Mouse (Mus musculus): Measurements from ENCODE around the gene Rcan3.

Rcan3 gene

DNA sequence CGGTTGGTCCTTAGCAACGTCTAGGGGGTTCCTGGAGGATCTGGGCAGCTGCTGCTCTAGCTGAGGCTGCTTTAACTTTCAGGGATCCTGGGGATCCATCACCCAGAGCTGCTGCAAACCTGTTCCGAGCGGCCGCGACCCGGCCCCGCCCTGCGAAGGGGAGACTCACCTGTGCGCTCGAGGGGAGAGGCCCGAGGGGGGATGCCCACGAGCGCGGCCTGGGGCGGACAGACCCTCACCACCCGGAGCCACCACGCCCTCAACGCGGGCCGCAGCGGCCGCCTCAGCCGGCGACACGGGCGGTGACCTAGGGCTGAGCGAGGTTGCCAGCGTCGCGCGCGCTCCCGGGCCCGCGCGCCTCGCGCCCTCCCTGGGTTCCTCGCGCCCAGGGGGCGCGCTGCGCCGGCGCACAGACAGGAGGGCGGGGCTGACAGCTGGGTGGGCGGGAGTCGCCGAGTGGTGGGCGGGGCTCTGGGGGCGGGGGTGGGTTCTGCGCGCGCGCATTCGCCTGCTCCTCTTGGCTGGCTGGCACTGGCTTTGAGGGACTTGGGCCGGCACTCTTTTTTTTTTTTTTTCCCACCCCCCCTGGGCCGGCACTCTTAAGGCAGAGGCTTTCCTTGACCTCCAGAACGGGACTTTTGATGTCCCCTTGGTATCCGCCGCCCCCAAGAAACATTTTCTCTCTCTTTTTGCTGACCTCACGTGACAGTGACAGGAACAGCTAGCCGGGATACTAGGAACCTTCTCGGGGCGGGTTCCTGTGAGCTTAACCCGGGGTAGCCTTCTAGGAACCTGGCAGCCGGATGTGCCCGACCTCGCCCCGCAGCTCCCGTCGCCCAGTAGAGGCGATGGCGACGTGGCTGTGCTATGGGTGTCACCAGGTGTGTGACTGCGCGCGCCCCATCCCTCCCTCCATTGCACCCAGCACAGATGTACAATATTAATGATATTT, at the start of gene Rcan3:
TSS of gene Rcan3 (minus strand) at position 411 of the 952 bp plus-strand sequence.
- DNase-seq (ENCODE audit: low spot score in 2 of 2), result peak in 1 of 2 experiments; percentile 47

- DNase-seq (ENCODE audit: low spot score in 2 of 2), result no peak
Measured at GRCm38 (mm10) chr4:135480370-135480769, 46.7 kb upstream of the Rcan3 start.

DNA sequence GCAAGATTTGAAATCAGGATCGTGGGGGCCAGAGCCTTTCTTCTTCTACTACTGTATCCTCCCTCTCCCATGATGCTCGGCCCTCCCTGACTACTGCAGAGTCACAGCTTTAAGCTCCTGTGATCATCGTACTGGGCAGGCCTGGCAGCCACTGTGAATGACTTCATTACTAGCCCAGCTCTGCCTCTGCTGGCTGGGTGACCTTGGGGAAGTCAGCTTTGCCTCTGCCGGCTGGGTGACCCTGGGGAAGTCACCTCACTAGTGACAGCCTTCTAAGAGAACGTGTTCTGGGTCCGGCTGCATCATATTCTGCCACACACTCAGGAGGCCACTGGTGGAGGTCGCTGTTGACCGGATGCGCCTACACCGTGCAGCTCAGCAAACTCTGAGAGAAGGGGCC, 44.2 kb upstream of the Rcan3 start:
- no peak for DNase-seq (ENCODE audit: low spot score in 2 of 2)

DNA sequence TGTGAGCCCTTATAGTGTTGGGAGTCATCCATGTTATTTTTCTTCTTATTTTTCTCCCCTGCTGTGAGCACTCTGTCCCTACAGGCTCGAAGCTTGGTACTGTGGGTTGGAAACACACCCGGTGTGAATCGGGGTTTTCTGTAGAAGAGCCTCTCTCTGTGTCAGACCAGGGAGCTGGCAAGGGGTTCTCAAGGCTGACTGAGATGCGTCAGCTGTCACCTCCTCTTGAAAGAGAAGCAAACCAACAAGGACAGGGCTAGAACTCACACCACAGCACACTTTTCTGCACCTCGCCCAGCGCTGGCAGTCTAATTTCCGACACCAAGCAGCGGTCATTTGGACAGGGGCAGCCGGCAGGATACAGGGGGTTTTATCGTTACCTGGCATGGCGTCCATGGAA, 29.8 kb upstream of the Rcan3 start:
- no peak for DNase-seq (ENCODE audit: low spot score in 2 of 2)

GRCm38 (mm10) chr4:135453572-135453971, 19.9 kb upstream of the Rcan3 start:
- DNase-seq (ENCODE audit: low spot score in 2 of 2), result no peak

DNA sequence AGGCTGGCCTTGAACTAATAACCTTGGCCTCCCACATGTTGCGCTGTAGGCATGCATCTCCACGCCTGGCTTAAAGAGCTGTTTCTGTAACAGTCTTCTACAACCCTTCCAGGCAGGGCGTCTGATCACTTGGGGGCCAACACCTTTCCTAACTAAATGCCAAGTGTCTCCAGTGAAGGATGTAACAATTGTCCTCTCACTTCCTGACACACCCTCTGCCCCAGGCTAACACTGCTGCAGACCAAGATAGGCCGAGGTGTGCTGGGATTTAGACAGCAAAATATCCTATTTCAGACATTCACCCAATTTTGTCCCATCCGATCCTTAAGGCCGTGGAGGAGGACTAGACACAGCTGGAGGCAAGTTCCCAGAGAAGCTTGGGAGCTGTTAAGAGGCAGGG, 19.5 kb upstream of the Rcan3 start:
- no peak for DNase-seq (ENCODE audit: low spot score in 2 of 2)

DNA sequence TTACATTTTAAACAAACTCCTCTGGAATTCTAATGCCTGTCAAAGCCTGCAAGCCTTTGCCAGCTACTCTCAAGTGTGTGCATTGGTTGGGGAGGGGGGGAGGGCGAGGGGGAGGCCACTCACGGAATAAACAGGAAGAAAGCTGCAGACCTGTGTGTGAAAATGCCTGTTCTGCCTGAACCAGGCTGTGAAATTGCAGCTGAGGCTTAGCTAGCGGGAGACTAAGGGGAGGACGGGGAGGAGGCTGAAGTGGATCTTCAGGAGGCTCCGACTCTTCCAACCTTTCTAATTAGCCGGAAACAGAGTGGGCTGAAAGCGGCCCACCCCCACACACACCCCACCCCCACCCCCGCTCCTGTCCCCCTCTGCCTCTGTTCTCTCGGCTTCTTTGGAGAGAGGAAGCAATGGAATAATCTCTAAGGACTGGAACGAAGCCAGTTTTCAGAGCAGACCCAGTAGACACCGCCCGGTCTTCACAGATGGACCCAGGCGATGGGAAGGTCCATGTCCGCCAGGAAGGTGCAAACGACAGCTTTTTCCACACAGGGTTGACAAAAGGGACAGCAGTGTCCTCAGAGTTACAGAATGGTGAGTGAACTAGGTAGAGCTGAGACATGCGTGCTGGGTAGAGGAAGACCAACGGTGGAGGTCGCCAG, 17.8 kb upstream of the Rcan3 start:
- DNase-seq (ENCODE audit: low spot score in 2 of 2), result no peak

- DNase-seq (ENCODE audit: low spot score in 2 of 2), result no peak
Measured at GRCm38 (mm10) chr4:135442473-135442872, 8.8 kb upstream of the Rcan3 start.

DNA sequence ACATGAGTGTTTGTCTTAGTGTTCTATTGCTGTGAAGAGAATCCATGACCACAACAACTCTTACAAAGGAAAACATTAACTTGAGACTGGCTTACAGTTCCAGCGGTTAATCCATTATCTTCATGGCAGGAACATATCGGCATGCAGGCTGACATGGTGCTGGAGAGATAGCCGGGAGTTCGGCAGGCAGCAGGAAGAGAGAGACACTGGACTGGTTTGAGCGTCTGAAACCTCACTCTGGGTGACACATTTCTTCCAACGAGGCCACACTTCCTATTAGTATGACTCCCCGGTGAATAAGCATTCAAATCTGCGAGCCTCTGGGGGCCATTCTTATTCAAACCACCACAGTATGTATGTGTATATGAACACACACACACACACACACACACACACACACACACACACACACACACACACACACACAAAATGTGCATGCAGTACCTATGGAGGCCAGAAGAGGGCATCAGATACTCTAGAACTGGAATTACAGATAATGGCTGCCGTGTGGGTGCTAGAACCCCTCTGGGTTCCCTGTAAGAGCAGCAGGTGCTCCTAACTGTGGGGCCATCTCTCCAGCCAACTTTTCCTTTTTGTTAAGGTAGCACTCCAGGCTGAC, 6.4 kb upstream of the Rcan3 start:
- no peak for DNase-seq (ENCODE audit: low spot score in 2 of 2)

DNA sequence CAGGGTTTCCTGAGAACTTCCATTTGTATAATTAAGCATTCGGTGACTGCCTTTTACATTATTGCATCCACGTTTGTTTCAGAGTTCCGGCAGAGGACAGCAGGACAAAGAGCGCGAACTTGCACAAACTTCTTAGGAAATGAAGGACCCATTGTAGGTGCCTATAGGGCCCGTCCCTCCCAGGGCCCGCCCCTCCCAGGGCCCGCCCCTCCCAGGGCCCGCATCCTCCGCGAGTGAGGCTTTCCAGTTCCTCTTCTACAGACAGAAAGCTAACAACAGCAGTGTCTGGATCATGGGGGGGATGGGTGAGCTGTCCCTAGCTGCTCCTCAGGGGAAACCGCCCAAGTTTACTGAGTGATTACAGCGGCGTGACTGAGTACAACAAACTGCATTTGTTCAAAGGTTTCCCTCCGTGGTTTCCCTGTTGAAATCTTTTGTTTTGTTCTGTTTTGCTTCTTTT, 5.6 kb upstream of the Rcan3 start:
- DNase-seq (ENCODE audit: low spot score in 2 of 2), result no peak

DNA sequence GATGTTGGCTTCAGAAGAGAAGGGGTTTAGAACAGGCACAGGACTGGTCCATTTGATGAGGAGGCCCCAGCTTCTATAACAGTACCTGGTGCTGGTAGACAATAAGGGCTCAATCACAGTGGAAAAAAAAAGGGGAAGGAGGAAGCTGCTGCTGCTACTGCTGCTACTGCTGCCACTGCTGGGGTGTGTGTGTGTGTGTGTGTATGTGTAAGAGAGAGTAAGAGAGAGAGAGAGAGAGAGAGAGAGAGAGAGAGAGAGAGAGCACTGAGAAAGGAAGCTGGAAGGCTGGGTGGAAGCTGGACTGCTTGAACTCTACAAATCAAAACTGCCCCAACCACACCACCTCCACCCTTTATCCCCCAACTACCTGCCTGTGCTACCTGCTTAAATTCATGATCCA, 4.3 kb upstream of the Rcan3 start:
- no peak for DNase-seq (ENCODE audit: low spot score in 2 of 2)

DNA sequence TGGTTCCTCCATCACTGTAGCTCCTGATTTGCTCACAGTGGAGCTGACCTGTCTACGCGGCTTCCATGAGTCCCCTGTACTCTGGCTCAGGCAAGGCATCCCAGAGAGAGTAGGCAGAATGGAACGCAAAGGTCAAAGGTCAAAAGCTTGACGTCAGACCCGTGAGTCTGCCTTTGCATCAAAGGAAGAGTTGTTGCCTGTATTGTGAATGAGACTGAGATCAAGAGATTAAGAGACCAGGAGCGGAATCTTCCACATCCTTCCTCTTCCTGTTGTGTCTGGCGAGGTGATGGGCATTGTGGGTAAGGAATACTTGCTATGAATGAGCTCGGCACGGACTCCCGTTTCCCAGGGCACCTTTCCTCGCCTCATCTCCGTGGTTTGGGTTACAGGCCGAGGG, 2.6 kb upstream of the Rcan3 start:
- no peak for DNase-seq (ENCODE audit: low spot score in 2 of 2)

DNA sequence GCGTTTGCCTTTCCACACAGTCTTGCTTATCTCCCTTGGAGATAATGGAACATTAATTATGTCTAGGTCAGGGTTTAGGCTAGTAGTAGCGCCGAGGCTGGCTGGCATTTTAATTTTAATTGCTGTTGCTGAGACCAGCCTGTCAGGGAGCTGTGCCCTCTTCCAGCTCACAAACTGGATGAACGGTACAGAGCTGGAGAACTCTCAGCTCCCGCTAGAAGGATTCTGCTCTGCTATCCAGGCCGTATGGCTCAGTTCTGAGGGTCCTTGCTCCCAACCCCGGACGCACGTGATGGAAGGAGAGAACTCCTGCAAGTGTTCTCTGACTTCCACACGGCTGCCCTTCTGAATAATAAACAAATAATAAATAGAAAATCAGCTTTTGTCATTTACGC, 739 bp upstream of the Rcan3 start:
- DNase-seq (ENCODE audit: low spot score in 2 of 2), result no peak

GRCm38 (mm10) chr4:135433086-135433442, 589 bp downstream of the Rcan3 start:
- no peak for DNase-seq (ENCODE audit: low spot score in 2 of 2)

GRCm38 (mm10) chr4:135429990-135430760, 3.5 kb downstream of the Rcan3 start:
- no peak for DNase-seq (ENCODE audit: low spot score in 2 of 2)

GRCm38 (mm10) chr4:135429383-135429782, 4.3 kb downstream of the Rcan3 start:
- DNase-seq (ENCODE audit: low spot score in 2 of 2), result no peak

- no peak for DNase-seq (ENCODE audit: low spot score in 2 of 2)
Measured at GRCm38 (mm10) chr4:135426587-135426986, 7.1 kb downstream of the Rcan3 start.

GRCm38 (mm10) chr4:135425625-135426024, 8.0 kb downstream of the Rcan3 start:
- peak; percentile 53 to 85 for DNase-seq (ENCODE audit: low spot score in 2 of 2)

- DNase-seq (ENCODE audit: low spot score in 2 of 2), result no peak
Measured at GRCm38 (mm10) chr4:135420961-135421360, 12.7 kb downstream of the Rcan3 start.

GRCm38 (mm10) chr4:135420416-135420815, 13.2 kb downstream of the Rcan3 start:
- DNase-seq (ENCODE audit: low spot score in 2 of 2), result no peak

DNA sequence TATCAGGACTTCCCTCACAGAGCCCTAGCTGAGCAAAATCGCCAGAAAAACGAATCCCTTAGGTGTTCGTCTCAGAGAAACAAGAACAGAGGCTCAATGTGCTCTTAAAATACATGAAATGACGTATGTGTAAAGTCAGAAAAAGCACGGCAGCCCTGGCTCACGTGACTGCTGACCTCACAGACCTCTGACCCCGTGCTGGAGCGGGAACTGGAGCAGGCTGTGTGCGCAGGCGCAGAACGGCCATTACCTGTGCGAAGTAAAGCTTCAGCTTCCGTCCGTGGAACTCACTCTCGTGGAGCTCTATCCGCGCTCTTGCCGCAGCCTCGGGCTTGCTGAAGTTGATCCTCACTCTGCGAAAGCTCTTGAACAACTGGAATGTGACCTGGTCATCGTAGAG, 13.7 kb downstream of the Rcan3 start:
- DNase-seq (ENCODE audit: low spot score in 2 of 2), result no peak

- no peak for DNase-seq (ENCODE audit: low spot score in 2 of 2)
Measured at GRCm38 (mm10) chr4:135416367-135416766, 17.3 kb downstream of the Rcan3 start.

Data from left cerebral cortex, adult 9 months (tissue).